Mouse (Mus musculus): Measurements from ENCODE around the gene Rnf11.

Rnf11 gene

GRCm38 (mm10) chr4:109444951-109445350, 39.6 kb downstream of the Rnf11 start:
- no peak for DNase-seq (ENCODE audit: low spot score)

GRCm38 (mm10) chr4:109444471-109444870, 40.1 kb downstream of the Rnf11 start:
- no peak for DNase-seq (ENCODE audit: low spot score)

GRCm38 (mm10) chr4:109442649-109443048, 41.9 kb downstream of the Rnf11 start:
- no peak for DNase-seq (ENCODE audit: low spot score)

GRCm38 (mm10) chr4:109442126-109442525, 42.4 kb downstream of the Rnf11 start:
- no peak for DNase-seq (ENCODE audit: low spot score)

DNA sequence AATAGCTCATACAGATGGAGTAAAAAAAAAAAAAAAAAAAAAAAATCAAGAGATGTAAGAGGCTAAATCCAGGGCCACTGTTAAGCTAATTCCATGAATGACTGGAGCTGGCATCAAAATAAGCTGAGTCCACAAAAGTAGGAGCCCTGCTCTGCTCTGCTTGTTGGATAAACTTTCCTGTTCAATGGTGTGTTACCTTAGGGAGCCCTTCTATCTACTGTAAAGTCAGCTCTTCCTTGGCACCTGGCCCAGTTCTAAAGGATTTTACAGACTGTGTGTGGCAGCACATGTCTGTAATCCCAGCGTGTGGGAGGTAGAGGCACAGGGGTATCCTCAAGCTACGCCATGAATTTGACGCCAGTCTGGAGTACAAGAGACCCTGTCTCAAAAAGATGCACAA, 43.5 kb downstream of the Rnf11 start:
- DNase-seq (ENCODE audit: low spot score): no peak

GRCm38 (mm10) chr4:109440381-109440780, 44.1 kb downstream of the Rnf11 start:
- DNase-seq (ENCODE audit: low spot score): no peak

DNA sequence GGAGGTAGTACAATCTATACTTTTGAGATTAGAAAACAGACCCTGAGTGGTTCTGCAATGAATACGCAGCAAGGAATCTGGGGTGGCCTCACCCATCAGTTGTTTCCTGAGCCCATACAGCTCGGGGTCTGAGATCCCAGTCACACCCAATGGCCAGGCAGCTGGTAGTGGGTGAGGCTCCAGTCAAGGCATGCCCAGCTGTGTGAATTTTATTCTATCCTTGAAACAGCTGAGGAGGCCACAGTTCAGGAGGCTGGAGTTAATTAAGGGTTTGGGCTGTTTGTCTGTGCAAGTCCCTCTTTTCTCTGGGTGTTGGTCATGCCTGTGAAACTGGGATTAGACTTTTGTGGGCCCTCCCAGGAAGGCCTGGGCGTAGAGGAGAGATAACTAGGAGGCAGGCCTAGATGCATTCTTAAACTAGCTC, 44.7 kb downstream of the Rnf11 start:
- DNase-seq (ENCODE audit: low spot score): no peak

- DNase-seq (ENCODE audit: low spot score): no peak
Observed at GRCm38 (mm10) chr4:109439101-109439500, 45.4 kb downstream of the Rnf11 start.

DNA sequence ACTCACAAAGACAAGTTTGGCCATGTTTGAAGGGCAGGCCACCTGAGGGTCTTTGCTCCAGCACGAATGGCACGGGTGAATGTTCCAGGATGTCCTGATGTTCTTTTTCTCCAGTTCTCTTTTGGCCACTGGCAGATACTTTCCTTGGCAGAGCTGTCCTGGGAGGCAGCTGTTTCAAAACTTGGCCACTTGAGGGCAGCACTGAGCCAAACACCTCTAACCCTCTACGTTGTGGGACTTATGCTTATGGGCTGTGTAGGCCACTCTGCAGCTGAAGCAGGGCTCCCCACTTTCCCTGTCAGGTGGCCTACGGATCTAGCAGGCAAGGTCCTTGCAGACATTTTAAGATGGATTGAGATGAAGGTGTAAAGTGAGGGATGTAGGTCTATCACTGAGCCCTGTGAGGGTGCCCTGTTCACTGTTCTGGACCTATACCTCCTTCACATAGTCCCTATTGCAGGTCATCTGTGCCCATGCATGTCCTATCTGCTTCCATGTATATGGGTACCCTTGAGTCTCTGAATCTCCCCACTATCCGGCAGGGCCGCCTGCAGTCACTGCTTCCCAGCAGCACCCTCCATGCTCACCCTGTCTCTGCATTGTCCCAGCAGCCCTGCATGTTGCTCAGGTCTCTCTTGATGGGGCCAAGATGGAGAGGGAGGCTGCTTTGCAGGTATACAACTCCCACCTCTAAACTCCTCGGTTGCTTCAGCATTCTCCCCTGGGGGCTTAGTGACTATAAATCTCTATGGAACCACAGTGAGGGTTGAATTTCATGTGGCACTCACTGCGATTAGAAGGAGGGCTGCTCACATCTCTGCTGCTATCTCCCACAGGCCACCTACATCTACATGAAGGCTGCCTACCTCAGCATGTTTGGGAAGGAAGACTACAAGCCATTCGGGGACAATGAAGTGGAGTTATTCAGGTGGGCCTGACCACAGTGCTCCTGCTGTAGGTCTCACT, 46.3 kb downstream of the Rnf11 start:
- peak; percentile 66 for DNase-seq (ENCODE audit: low spot score)

DNA sequence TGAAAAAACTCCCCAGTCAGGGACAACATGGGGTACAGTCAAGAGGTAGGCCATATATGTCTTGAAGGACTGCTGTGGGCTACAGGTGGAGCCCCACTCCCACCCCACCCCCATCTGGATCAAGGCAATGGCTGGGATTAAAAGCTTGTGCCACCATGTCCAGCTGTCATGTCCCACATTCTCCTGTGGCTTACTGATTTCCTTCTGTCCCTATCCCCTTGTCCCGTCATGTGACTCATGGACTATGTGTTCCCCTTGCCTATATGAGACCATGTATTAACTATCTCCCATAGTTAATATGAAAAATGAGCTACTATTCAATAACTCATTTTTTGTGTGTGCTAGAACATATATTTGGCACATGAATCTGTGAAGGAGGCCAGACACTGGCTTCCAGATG, 50.3 kb downstream of the Rnf11 start:
- no peak for DNase-seq (ENCODE audit: low spot score)

DNA sequence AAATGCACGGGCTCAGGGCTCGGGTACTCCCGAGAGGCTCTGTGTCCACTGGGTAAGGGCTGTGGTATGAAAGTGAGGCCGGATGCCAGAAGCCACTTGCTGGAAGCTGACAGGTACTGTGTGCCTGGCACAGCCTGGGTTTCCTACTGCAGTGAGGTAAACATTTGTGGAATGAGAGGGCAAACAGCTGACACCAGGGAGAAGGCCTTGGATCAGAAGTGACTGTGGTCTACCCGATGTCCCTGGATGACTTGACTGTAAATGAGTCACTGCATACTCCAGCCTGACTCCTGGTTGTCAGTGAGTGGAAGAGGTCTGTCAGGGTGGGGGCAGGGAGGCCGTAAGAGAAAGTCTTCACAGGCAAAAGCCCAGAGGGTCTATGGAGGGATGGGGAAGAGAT, 50.9 kb downstream of the Rnf11 start:
- DNase-seq (ENCODE audit: low spot score): no peak

DNA sequence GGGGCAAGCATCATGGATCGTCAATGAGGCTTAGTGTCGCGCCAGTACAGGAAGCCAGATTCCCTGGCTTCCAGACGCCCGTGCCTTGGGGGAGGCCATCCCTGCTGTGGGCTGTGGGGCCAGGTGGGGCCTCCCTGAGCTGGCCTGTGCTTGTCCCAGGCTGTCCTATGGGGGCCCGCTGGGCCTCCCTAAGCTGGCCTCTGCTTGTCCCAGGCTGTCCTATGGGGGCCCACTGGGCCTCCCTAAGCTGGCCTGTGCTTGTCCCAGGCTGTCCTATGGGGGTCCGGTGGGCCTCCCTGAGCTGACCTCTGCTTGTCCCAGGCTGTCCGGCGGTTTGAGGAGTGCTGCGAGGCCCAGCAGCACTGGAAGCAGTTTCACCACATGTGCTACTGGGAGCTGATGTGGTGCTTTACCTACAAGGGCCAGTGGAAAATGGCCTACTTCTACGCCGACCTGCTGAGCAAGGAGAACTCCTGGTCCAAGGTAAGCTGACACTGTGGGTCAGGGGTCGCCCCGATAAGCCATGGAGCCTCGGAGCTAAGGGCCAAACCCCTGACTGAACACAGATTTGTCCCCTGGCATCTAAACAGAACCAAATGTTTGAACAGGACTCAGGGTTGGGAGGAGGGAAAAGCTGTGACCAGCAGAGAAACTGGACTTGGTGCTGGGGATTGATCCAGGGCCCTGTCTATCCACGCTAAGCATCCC, 51.7 kb downstream of the Rnf11 start:
- no peak for DNase-seq (ENCODE audit: low spot score)

GRCm38 (mm10) chr4:109430854-109431253, 53.7 kb downstream of the Rnf11 start:
- peak; percentile 43 for DNase-seq (ENCODE audit: low spot score)

GRCm38 (mm10) chr4:109430250-109430649, 54.3 kb downstream of the Rnf11 start:
- DNase-seq (ENCODE audit: low spot score): no peak

GRCm38 (mm10) chr4:109427058-109427457, 57.5 kb downstream of the Rnf11 start:
- DNase-seq (ENCODE audit: low spot score): no peak

DNA sequence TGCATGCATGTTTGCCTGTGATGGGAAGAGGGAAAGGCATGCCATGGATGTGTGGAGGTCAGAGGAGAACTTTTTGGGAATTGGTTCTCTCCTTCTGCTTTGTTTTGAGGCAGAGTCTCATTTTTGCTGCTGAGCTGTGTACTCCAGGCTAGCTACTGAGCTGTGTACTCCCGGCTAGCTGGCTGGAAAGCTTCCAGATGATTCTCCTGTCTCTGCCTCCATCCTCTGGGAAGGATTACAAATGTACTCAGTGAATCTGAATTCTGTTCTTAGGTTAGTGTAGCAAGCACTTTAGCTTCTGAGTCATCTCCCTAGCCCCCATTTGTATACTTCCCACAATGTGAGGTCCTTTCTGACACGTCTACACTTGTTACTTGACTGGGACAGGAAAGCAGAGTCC, 61.1 kb downstream of the Rnf11 start:
- DNase-seq (ENCODE audit: low spot score): no peak

- no peak for DNase-seq (ENCODE audit: low spot score)
Observed at GRCm38 (mm10) chr4:109422436-109422835, 62.1 kb downstream of the Rnf11 start.

GRCm38 (mm10) chr4:109421608-109422007, 62.9 kb downstream of the Rnf11 start:
- no peak for DNase-seq (ENCODE audit: low spot score)

DNA sequence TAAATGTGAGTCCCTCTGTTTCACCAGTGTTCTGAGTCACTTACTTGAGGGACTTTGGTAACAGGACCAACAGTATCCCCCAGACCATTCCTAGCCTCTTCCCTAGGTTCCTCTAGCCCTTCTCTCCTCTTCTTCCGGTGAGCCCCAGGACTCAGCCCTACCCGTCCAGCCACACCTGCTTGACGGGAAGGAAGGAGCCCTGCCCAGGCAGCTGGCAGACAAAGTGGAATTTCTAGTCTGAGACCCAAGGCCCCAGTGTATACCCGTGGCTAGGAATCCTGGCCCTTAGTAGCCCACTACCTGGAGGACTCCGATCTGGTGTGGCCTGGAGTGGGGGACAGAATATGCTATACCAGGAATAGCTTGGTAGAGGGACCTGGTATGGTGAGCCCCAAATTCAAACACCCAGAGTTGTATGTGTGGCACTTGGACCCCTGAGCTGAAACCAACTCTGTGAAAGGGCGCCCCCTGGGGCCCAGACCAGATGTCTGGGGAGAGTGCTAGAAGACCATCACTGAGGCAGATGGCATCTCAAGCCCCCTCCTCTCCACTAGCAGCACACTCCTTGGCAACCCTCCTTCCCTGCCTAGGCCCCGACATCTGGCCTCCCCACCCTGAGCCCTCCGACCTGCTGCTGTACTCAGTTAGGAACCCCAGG, 64.3 kb downstream of the Rnf11 start:
- no peak for DNase-seq (ENCODE audit: low spot score)

DNA sequence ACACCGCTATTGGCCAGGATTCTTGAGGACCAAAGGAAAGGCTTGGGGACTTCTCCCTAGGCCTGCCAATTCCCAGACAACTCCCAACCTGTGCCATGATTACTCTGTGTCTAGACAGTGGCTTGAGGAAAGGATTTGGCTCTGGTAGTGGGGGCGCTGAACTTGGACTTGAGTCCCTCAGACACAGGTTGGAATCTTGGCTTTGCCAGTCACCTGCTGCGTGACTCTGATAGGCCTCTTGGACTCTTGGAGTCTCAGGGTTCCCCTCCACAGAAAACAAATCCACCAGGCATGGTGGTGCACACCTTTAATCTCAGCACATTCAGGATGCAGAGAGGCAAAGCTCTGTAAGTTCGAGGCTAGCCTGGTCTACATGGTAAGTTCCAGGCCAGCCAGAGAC, 65.0 kb downstream of the Rnf11 start:
- no peak for DNase-seq (ENCODE audit: low spot score)

DNA sequence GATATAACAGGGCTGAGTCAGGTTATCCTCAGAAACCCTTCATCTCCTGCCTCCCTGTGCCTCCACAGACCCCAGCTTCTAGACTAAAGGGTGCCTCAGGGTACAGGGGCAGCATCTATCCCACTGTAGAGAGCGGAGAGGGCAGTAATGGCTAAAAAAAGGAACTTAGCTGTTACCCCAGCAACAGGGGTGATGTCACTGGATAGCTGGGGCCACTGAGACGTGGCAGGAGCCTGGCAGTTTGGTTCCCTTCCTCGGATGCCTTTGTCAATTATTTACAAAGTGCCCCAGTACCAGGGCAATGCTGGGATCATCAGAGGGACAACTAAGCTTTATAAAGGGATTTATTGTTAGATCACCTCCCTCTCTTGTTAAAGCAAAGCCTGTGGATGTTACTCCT, 65.5 kb downstream of the Rnf11 start:
- no peak for DNase-seq (ENCODE audit: low spot score)

DNA sequence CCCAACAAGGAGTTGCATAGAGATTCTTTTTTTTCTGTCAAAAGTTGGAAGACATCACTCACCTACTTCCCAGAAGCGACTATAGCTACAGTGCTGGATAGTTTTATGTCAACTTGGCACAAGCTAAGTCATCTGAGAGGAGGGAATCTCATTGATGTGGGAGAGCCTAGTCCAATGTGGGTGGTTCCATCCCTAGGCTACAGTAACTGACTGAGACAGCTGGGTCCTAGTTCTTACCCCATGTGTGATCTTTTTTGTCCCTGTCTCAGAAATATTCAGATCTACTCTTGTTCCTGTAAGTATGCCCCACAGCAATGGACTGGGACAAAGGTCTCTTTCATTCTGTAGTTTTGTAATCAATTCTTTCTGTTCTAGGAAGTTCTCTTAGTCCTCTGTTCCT, 66.5 kb downstream of the Rnf11 start:
- no peak for DNase-seq (ENCODE audit: low spot score)

GRCm38 (mm10) chr4:109412233-109412632, 72.3 kb downstream of the Rnf11 start:
- no peak for DNase-seq (ENCODE audit: low spot score)
